Mouse (Mus musculus): ENCODE measurements at regions not wholly inside any gene's neighbourhood (a gene's known extent, or its start where the extent isn't known, plus 50 kb on each side); places are given as distances from the start of the nearest gene placed in this dataset.
A peak's percentile ranks its signal among the peaks of the same experiment; 100 is the strongest.

DNA sequence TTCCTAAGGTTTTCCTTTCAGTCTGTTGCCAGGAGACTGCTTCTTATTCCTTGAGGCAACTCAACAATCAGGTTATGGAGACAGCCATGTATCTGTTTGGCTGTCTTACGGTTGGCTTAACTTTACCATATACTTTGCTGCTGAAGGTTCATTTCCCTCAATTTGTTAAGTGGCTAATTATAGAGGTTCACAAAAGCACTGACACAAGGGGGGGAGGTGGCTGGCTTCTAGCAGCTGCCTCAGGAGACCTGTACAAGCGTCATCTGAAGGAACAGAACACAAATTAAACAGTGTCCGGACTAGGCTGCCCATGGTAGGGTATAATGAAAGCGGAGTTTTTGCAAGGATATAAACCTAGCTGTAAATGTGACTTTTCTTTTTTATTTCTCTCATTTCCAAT lies 305.0 kb upstream of the Rnf219 start:
- no peak for DNase-seq (ENCODE audit: low spot score in 2 of 2)

DNA sequence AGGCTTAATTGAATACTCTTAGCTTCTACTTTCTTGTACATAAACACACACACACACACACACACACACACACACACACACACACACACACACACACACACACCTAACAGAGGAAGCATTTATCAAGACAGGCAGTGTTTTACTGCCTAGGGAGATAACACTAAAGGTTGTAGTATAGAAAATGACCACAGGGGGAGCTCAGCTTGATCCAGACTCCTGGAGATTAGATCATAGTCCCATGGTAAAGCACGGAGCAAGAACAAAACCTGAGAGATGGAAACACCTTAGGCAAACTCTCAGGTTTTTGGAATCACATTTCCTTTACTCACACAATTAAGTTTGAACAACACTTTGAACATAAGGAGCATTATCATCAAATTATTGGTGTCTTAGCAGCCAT lies 302.5 kb upstream of the Rnf219 start:
- DNase-seq (ENCODE audit: low spot score in 2 of 2): no peak

DNA sequence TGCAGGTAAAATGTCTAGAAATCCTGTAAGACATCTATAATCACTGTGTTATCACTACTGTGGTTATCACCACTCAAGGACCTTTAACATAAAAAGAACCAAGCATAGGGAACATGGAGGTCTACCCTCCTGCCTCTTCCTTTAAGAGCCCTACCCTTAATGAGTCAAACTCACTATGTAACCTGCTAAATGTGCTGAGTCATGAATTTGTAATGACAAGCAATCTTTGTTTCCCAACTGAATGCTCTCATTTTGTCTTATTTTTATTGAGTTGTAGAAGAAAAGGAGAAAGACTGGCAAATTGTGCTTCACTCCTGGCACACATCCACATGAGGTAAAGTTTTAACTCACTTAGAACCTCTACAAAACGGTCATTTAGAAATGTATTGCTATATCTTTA lies 301.8 kb upstream of the Rnf219 start:
- DNase-seq (ENCODE audit: low spot score in 2 of 2): no peak

DNA sequence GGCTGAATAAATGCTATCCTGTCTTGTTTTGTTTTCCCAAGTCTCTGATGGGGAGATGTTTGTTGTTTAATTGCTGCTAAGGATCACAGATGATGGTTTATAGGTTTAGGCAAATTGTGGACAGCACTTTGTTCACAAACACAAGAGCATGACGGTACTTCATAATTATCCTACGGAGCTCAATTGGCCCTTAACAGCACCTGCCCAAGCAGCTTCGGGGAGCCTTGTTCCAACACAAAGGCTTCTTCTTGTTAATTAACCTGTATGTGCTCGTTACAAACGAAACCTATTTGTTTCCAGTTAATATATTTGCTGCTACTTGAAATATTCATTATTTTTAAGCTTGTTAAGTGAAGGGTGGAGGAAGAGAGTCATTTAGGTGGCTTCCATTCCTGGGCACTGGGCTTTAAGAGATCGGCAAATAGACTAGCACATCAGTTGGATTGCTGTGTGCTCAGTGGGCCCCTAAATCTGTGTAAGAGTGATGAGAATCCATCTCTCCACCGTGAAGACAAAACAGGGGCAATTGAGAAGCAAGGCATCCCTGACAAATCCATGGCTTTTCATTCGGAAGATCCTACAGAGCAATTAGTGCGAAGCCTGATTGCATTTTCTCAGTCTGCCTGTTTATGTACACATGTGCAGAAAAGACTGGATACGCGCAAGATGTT lies 299.6 kb upstream of the Rnf219 start:
- no peak for DNase-seq (ENCODE audit: low spot score in 2 of 2)

DNA sequence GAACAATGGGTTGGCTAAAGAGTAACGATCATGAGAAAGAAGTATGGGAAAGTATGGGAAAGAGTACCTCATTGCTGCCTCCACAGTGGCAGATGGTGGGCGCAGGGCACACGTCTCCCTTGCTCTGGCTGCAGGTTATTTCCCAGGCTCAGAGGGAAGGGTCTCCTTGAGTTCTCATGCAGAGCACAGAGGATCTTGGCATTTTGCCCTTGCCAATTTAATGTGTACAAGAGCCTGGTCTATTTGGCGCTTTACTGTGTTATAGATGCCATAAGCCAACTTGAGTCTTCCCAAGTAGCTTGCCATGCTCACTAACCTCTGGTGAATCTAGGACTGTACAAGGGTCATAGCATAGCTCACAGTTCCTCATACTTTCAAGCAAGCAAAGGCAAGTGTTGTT lies 296.7 kb upstream of the Rnf219 start:
- DNase-seq (ENCODE audit: low spot score in 2 of 2): no peak

DNA sequence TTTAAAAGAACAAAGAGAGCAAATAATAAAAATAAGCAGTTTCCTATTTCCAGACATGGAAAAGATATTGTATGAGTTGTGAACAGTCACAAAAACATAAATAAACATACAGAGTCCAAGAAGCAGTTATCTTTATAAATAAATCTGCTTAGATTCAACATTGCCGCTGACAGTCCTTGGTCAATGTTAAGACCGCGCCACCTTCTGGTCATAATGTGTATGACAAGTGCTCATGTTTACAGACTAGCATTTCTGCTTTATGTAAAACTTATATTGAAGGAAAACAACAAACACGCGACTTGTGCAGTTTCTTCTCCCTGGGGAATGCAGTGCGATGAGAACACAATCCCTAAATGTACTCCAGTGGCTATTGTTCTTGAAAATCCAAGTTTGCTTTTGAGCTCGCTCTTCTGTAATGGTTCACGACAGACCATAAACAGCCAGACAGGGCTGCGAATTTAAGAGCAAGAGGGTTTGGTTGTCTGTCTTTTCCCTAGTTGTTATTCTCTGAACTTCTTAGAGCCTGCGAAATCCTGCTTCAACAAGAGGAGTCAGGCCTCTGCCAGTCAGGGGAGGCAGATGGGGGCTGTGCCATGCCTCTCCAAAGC lies 291.6 kb upstream of the Rnf219 start:
- peak in 1 of 2 experiments; percentile 35 for DNase-seq (ENCODE audit: low spot score in 2 of 2)

DNA sequence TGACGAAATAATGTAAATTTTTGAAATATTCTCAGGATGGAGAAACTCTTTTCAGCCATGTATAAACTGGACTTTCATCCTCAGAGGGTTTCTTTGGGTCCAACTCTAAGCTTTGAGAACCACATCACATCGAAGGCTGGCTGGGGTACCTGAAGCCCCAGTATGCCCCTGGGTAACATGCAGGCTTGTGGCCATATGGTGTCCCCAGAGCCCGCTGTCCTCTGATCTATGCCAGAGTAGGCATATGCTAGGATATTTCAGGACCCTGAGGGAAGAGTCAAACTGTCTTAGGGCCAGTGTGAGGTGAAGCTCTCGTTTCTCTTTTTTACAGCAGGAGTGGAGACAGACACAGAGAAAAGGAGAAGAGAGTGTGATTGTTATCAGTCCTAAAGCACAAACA lies 289.6 kb upstream of the Rnf219 start:
- no peak for DNase-seq (ENCODE audit: low spot score in 2 of 2)

DNA sequence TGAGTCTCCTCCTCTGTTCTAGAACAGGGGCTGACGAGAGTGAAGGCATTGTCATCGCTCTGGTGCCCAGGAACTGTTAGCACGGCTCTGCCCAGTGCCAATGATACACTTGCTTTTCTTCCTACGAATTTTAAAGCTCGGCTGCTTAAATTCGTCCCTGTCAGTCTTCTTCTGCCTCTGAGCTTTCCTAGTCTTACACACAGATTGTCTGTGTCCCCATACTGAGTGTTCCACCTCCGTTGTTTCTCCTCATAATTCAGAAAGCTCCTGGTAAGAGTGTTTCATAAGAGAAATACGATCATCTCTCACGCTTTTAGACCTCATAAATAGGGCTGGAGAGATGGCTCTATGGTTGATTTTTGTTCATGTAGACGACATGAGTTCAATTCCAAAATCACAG lies 282.9 kb upstream of the Rnf219 start:
- DNase-seq (ENCODE audit: low spot score in 2 of 2): no peak

DNA sequence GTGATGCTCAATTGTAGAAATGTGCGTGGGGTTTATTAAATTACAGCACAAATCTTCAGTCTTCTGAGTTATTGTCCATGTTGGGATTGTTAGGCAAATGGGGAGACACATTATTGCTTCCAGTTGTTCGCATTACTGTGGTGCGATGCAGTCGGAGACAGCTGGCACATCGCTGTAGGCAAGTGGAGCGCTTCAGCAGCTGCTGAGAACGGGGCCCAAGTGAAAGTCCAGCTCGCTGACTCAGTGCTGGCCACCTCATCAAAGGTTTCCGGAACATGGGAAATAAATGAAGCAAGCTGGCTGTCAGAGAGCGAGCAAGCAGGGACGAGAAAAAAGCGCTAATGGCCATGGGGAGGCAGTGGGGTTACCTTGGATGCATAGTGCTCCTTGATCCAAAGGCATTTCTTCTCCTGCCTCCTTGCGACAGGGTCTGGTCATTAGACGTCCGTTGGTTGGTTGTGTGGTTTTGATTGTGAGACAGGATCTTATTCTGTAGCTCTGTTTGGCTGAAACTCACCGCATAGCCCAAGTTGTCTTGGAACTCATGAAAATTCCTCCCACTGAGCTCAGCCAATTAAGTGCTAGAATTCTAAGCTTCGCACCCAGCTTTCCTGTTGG lies 274.0 kb upstream of the Rnf219 start:
- DNase-seq (ENCODE audit: low spot score in 2 of 2): no peak

DNA sequence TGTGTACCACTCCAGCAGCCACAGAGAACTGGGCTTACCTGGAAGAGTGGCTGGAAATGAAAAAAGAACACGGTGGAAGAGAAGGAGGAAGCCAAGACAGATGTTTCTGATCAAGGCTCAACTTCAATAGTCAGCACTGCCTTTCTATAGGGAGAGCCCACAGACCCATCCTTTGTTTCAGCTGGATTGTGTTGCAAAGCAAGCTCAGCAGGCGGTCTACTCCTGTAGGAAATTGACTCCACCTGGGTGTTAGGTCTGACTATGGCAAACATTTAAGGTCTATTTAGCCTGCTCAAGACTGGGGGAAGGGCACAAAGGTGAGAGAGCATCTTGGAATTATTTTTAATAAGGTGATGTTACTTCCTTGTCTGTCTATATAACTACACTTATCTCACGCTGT lies 266.9 kb upstream of the Rnf219 start:
- no peak for DNase-seq (ENCODE audit: low spot score in 2 of 2)

DNA sequence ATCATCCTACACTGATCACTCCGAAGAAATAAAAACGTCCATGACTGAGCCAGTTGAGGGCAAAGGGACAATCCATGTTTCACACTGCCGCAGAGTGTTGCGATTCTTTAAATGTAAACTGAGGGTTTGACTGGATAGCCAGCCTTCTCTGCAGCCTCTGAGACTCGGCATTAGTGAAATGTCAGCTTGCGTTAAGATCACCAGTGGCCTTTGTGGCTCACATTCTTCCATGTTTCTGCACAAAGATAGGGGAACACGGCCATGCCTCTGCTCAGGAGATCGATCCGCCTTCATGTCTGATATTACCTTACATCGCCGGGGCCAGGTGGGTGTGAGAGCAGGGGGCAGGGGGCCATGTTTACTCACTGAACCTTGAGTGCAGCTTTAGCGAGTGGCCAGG lies 262.6 kb upstream of the Rnf219 start:
- no peak for DNase-seq (ENCODE audit: low spot score in 2 of 2)

DNA sequence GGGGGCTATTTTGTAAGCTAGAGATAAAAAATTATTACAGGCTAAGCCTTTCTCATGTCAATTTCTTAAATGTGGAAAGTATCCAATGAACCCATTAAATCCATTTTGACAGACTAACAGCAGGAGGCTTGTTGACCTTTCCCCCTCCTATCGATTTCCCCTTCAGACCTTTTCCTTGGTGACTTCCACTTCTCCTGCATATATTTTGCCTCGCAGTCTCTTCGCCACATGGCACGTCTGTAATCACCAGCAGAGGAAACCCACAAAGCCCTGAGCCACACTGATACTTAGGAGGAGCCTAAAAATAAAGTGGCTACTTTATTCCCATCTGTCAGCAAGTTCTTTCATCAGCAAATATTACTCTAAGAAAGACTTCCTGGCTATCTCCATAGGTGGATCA lies 247.5 kb upstream of the Rnf219 start:
- DNase-seq (ENCODE audit: low spot score in 2 of 2): no peak

DNA sequence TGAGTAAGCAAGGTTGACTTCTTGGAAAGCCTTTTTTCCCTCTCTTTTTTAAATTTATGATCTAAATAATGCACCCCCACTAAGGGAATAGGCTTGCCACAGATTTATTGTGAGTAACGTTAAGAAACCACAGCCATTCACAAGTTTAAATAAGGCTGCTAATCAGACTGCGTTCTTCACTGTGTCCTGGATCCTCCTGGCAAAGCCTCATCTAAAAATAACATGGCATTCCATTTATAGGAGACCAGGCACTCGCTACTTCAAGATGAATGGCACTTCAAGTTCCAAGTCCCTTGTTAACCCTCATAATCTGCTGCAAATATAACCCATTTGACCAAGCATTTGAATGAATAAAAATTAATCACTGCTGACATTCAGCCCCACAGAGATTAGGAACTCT lies 211.8 kb upstream of the Rnf219 start:
- DNase-seq (ENCODE audit: low spot score in 2 of 2): no peak

DNA sequence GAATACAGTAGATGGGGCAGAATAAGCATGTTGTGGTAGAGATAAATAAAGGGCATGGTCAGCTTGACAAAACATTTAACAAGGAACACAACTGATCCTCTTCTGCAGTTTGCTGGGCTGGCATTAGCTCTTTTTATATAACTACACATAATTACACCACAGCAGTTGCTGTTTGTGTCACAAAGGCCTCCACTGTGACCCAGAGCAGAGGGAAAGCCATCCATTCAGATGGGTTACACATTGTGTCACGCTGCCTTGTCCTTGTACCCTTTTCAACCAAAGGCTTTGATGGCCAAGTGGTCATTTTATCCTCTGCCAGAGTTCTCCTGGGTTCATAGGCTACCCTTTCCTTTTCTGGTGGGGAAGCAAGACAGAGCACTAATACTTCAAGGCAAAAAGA lies 209.6 kb upstream of the Rnf219 start:
- no peak for DNase-seq (ENCODE audit: low spot score in 2 of 2)

DNA sequence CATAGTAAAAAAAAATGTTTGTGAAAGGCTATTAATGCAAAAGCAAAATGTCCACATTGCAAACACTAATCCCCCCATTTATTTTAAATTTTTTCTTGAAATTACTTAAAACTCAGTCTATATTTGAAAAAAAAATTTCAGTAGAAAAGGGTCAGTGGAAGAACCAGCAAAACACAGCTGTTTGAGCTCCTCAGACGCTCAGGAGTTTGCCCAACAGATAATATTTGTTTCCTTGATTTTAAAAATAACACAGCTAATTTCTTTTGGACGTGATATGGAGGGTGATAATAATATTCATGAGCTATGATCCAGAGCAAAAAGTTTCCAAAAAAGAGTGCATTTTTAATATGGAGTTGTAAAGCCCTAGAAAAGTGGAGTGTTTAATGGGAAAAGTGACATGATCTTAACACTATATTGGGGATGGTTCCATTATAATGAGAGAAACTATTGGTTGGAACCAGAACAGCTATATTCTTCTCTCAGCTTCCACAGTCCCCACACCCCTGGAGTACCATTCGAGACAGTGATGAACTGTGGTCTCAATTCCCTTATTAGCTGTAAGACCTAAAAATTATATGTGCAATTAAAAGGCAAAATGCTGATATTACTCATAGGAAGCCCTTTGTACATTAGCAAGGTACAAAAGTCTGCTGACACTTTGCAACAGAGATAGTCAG lies 209.0 kb upstream of the Rnf219 start:
- DNase-seq (ENCODE audit: low spot score in 2 of 2): no peak

DNA sequence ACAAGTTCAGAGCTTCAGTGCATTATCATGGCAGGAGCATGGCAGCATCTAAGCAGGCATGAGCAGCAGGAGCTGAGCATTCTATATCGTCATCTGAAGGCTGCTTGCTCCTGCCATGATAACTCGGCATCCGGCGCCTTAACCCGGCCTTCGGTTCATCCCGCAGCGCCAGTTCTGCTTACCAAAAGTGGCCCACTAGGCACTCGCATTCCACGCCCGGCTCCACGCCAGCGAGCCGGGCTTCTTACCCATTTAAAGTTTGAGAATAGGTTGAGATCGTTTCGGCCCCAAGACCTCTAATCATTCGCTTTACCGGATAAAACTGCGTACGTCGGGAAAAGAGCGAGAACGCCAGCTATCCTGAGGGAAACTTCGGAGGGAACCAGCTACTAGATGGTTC lies 193.2 kb upstream of the Rnf219 start:
- DNase-seq (ENCODE audit: low spot score in 2 of 2): peak; percentile 69 to 71

DNA sequence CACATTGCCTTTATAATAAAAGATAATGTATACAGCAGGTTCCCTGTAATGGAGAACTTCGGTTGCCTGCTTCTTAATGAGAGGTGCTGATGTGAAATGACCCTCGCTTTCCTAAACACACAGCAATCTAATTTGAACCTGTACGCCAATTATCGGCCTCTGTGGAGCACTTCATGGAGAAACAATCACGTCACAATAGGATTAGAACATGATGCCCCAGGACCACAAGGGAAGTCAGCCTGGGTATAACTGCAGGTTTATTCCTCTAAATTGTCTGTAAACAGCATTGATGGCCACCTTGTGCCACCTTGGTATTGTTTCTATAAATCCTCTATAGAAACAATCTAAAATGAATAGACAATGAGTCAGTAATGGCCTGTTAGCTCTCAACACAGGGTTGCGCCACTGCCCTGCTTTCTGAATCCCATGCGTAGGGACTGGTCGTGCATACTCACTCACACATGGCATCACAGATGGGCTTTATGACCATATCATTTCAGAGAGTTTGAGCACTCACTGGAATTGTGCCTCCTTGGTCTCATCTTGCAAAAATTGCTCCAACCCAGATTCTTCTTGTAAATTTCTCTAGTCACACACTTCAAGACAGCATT lies 179.9 kb upstream of the Rnf219 start:
- DNase-seq (ENCODE audit: low spot score in 2 of 2): no peak

DNA sequence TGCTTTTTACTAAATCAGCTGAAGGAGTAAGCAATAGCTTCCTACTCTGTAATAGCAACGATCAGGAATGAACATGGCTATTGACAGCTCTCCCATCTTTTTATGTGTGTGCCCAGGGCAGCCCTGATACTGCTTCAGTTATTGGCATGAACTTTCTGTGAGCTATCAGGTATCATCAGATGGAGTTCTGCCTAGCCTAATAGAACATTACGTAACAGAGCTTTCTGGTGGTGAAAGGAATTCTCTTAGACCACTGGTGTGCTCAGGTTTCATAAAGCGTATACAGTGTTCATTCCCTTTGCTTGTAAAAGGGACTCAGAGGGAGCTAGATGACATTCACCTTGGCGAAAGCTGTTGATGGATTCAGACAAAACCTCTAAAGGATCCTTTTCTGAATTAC lies 176.5 kb upstream of the Rnf219 start:
- DNase-seq (ENCODE audit: low spot score in 2 of 2): no peak

DNA sequence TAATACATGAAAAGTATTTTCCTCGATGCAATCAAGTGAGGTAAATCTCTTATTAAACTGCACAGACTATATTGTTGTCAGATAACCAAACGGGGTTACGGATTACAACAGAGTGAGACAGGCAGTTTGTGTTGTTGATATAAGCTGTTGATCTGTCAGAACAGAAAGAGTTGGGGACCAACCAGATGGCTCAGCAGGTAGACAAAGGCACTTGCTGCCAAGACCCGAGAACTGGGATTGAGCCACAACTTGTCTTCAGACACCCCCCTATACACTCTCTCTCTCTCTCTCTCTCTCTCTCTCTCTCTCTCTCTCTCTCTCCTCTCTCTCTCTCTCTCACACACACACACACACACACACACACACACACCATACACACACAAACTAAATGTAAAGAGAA lies 172.7 kb upstream of the Rnf219 start:
- no peak for DNase-seq (ENCODE audit: low spot score in 2 of 2)

DNA sequence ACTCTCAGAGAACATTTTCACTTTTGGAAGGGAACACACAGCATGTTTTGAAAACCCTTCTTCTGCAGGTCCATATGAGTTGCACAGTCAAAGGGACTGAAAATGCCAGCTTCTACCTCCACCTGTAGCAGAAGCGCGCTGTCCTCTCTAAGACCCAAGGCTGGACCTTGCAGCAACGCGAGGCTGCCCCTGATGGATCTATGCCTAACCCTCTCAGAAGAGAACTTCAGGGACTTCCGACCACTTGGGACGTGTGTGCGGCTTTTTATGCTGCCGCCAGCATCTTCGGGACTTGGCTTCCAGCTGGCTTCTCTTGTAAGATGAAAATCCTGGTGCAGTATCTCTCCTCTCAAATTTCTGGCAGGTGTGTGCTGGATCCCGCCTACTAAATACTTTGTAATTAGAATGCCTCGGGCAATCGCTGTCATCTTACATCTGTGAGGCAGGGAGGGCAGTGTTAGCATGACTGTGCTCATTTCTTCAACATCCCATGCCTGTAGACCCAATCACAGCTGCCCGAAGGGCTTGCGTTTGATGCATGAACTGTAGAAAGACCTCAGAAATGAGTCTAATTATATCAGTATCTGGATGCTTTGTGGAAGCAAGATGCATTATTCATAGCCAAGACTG lies 171.8 kb upstream of the Rnf219 start:
- DNase-seq (ENCODE audit: low spot score in 2 of 2): no peak

DNA sequence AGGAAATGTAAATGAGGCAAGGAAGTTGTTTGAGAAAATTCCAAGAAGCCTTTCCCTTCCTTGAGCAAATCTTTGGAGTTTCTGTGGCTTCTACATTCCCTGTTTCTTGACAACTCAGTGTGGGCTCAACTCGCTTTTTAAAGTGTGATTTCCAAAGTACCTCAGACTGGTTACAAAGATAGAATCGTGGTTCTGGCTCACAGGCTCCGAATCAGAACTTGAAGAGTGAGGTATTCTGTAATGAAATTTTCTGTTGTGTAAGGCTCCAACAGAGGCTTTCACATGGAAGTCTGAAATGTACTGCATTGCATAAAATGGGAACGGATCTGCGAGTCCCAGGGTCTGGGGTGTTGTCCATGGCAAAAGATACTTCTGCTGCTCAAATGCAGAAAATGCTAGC lies 170.2 kb upstream of the Rnf219 start:
- DNase-seq (ENCODE audit: low spot score in 2 of 2): no peak

DNA sequence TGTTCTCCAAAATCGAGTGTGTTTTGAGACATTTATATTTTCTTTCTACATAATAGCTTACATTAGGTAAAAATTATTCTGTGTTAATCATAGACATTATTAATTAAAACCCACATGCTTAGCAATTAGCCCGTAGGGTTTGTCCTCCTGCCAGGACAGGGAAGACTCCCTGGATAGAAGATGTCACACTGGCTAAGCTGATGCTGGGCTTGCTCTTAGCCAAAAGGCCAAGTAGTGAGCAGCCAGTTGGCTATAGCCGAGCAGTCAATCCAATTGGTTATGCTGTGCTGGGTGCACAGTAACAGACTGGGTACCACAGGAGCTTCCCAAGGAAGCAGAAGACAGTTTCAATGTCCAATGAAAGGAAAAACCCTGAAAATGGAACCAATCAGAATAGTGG lies 166.0 kb upstream of the Rnf219 start:
- DNase-seq (ENCODE audit: low spot score in 2 of 2): no peak

All from spleen, postnatal 14 days (tissue).